Mouse (Mus musculus) testis, adult 2 months (tissue): Measurements from ENCODE around the gene Gm10639.
"Not testable (repeated sequence)": the region's sequence is repeated elsewhere in the genome, so short reads cannot be mapped to it uniquely, and the experiment has no call there.

ENCODE experiments used
- CTCF ChIP-seq: fragments of 200-500 bp; IDR thresholded peaks from 2 replicates; pipeline ENCODE4 v1.5.1; 2012; ENCODE audit warnings: low read depth, mild to moderate bottlenecking, inconsistent platforms, low read length, moderate library complexity; ENCODE audit not compliant: control insufficient read depth, insufficient read depth, insufficient replicate concordance
- POLR2A ChIP-seq: fragments of 200-500 bp; IDR thresholded peaks from 2 replicates; pipeline ENCODE4 v1.6.1; 2012; ENCODE audit warnings: low read depth, mild to moderate bottlenecking, inconsistent platforms, low read length, moderate library complexity; ENCODE audit not compliant: control insufficient read depth

- TF ChIP-seq CTCF, POLR2A: not testable (repeated sequence)
These were observed 33.8 kb upstream of the Gm10639 start for GRCm38 (mm10) chr9:78255683-78256470.
